Mouse (Mus musculus): ENCODE results near the gene Dyrk1a. TPM values are rescaled to one million over a fixed set of nuclear protein-coding genes. Genes with fewer than 3 reads are reported as not detected.

Dyrk1a gene
- 8.7 TPM for polyA plus RNA-seq (2017; shearing (Covaris generic))

GRCm38 (mm10) chr16:94569229-94570176 is at the start of gene Dyrk1a:
Dyrk1a (plus strand) TSS chr16:94570010.

DNA sequence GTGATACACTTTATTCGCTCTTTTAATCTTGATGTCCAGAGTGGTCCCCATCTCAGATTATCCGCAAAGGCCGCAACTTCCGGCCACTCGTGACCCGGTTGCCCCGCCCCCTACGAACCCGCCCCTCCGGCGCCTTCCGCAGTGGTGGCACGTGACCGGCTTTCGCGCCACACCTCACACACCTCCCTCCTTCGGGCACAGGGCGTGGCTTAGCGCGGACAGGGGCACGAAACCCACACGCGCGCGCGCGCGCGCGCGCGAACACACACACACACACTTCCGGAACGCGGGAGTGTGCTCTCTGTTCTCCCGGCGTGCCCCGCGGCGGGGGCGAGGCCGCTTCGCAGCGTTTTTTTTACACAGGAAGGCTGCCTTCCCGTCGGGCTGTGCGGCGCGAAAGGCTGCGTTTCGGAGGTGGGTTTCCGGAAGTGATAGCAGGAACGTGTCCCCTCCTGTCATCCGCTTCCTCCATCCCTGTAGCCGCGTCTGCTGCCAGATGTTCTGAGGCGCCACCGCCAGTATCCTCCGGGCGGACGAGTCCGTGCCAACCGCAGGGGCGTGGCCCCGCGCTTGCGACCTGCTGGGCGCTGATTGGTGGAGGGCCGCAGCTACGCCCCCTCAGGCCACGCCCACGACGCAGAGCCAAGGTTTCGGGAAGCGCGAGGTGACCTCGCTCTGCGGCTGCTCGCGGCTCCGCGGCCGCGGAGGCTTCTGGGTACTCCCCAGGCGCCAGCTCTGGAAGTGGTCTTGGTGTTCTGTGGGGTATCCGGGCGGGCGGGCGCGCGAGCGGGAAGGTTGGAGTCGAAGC is 43.3 kb upstream of the Dyrk1a start, which contains the start of gene Vps26c:
TSS of gene Vps26c (minus strand) at position 487 of the 808 bp plus-strand sequence.

Other genes starting within 250 kb of the Dyrk1a start
- gene Ripply3, start 241.6 kb upstream of the Dyrk1a start, polyA plus RNA-seq (2017; shearing (Covaris generic)): 0.83 TPM
- 66.3 TPM for gene Ttc3, start 199.4 kb upstream of the Dyrk1a start, polyA plus RNA-seq (2017; shearing (Covaris generic))
- 87.3 TPM for gene Pigp, start 198.2 kb upstream of the Dyrk1a start, polyA plus RNA-seq (2017; shearing (Covaris generic))
- 98.5 TPM for gene Vps26c, start 43.2 kb upstream of the Dyrk1a start, polyA plus RNA-seq (2017; shearing (Covaris generic))